Mouse (Mus musculus) bone marrow macrophage, adult 2 months (primary cell): ENCODE measurements around the gene Clic3. TPM values are rescaled to one million over a fixed set of nuclear protein-coding genes. Genes with fewer than 3 reads are reported as not detected.

Experiments
- H3K27ac ChIP-seq: 2 replicates; pipeline ENCODE4 v1.5.1; 2012; ENCODE audit warnings: low read depth, low read length; ENCODE audit not compliant: insufficient read depth
- H3K4me1 ChIP-seq: 2 replicates; pipeline ENCODE4 v1.6.1; 2012; ENCODE audit warnings: low read length; ENCODE audit not compliant: control insufficient read depth, insufficient read depth
- H3K4me3 ChIP-seq: 2 replicates; pipeline ENCODE4 v1.5.1; 2012; ENCODE audit warnings: mild to moderate bottlenecking, low read length, moderate library complexity; ENCODE audit not compliant: insufficient read depth
- CTCF ChIP-seq: IDR thresholded peaks from 2 replicates; pipeline ENCODE4 v1.5.1; 2012; ENCODE audit warnings: low read depth, mild to moderate bottlenecking, low read length, moderate library complexity
- POLR2A ChIP-seq: IDR thresholded peaks from 2 replicates; pipeline ENCODE4 v1.6.1; 2012; ENCODE audit warnings: mild to moderate bottlenecking, low read depth, low read length, borderline replicate concordance
- polyA plus RNA-seq: library from polyadenylated mRNA; stranded (reverse); fragments of >200 nt; gene quantifications from 2 replicates; pipeline ENCODE4 v1.2.4, GENCODE M21; 2012; ENCODE audit not compliant: missing spikeins, insufficient read depth, insufficient read length

Gene Clic3
- polyA plus RNA-seq, 1 experiment, result not detected

GRCm38 (mm10) chr2:25505860-25506259 is 49.2 kb downstream of the Clic3 start:
- TF ChIP-seq CTCF, result no peak
- TF ChIP-seq POLR2A, result no peak
- Histone ChIP-seq H3K4me1 (peaks cover 10% of the 10 kb centered on the region), H3K4me3 (no peak overlapping the region), H3K27ac (no peak overlapping the region)

- Histone ChIP-seq H3K4me3 (no peak overlapping the region), H3K27ac (no peak overlapping the region), H3K4me1 (peaks cover 7% of the 10 kb centered on the region)
- TF ChIP-seq POLR2A (no peak), CTCF (no peak)
Measured at GRCm38 (mm10) chr2:25506964-25507363, 50.3 kb downstream of the Clic3 start.

Other genes starting within 250 kb of the Clic3 start
- gene Nelfb, start 245.3 kb upstream of the Clic3 start, polyA plus RNA-seq, result 33.3 and 35.7 TPM in 2 replicates
- not detected in 2 replicates for gene Stpg3, start 242.2 kb upstream of the Clic3 start, polyA plus RNA-seq
- not detected in 2 replicates for gene Fam166a, start 238.1 kb upstream of the Clic3 start, polyA plus RNA-seq
- 124 and 135 TPM in 2 replicates for gene Tubb4b, start 232.1 kb upstream of the Clic3 start, polyA plus RNA-seq
- gene Slc34a3, start 222.5 kb upstream of the Clic3 start, polyA plus RNA-seq, result not detected in 2 replicates
- not detected in 2 replicates for gene Rnf224, start 220.1 kb upstream of the Clic3 start, polyA plus RNA-seq
- gene Rnf208, start 214.6 kb upstream of the Clic3 start, polyA plus RNA-seq, result 0.66 TPM in 1 of 2 replicates, not detected in the other
- not detected in 2 replicates for gene Cysrt1, start 214.4 kb upstream of the Clic3 start, polyA plus RNA-seq
- gene AL732309.1, start 210.0 kb upstream of the Clic3 start, polyA plus RNA-seq, result 1.3 and 6.1 TPM in 2 replicates
- 18.1 and 20.4 TPM in 2 replicates for gene Tmem203, start 201.4 kb upstream of the Clic3 start, polyA plus RNA-seq
- 8.8 and 10.2 TPM in 2 replicates for gene Tprn, start 194.2 kb upstream of the Clic3 start, polyA plus RNA-seq
- gene Ssna1, start 184.4 kb upstream of the Clic3 start, polyA plus RNA-seq, result 55.1 and 59.7 TPM in 2 replicates
- gene Anapc2, start 184.4 kb upstream of the Clic3 start, polyA plus RNA-seq, result 84.0 and 89.6 TPM in 2 replicates
- gene Tmem210, start 168.7 kb upstream of the Clic3 start, polyA plus RNA-seq, result not detected in 2 replicates
- not detected in 2 replicates for gene Lrrc26, start 166.9 kb upstream of the Clic3 start, polyA plus RNA-seq
- gene Grin1, start 137.7 kb upstream of the Clic3 start, polyA plus RNA-seq, result 0.79 TPM in 1 of 2 replicates, not detected in the other
- gene Man1b1, start 124.5 kb upstream of the Clic3 start, polyA plus RNA-seq, result 36.1 and 43.5 TPM in 2 replicates
- gene Dpp7, start 100.5 kb upstream of the Clic3 start, polyA plus RNA-seq, result 93.4 and 99.0 TPM in 2 replicates
- 175 and 203 TPM in 2 replicates for gene Uap1l1, start 91.2 kb upstream of the Clic3 start, polyA plus RNA-seq
- gene Sapcd2, start 84.5 kb upstream of the Clic3 start, polyA plus RNA-seq, result 7.2 and 8.0 TPM in 2 replicates
- gene Entpd2, start 61.0 kb upstream of the Clic3 start, polyA plus RNA-seq, result not detected in 2 replicates
- gene Npdc1, start 57.5 kb upstream of the Clic3 start, polyA plus RNA-seq, result 5.0 and 6.6 TPM in 2 replicates
- 9.5 and 9.6 TPM in 2 replicates for gene Fut7, start 33.6 kb upstream of the Clic3 start, polyA plus RNA-seq
- gene Abca2, start 28.1 kb upstream of the Clic3 start, polyA plus RNA-seq, result 14.9 and 16.4 TPM in 2 replicates
- gene Paxx, start 4.3 kb downstream of the Clic3 start, polyA plus RNA-seq, result 22.4 and 26.2 TPM in 2 replicates
- not detected in 2 replicates for gene Ptgds, start 13.2 kb downstream of the Clic3 start, polyA plus RNA-seq
- not detected in 2 replicates for gene Lcn12, start 37.1 kb downstream of the Clic3 start, polyA plus RNA-seq
- gene Fbxw5, start 43.9 kb downstream of the Clic3 start, polyA plus RNA-seq, result 35.0 and 35.4 TPM in 2 replicates
- 1.8 TPM in 1 of 2 replicates, not detected in the other for gene C8g, start 44.9 kb downstream of the Clic3 start, polyA plus RNA-seq
- 14.8 and 15.5 TPM in 2 replicates for gene Traf2, start 90.1 kb downstream of the Clic3 start, polyA plus RNA-seq
- 142 and 160 TPM in 2 replicates for gene Edf1, start 101.0 kb downstream of the Clic3 start, polyA plus RNA-seq
- 0.60 and 1.3 TPM in 2 replicates for gene Mamdc4, start 118.0 kb downstream of the Clic3 start, polyA plus RNA-seq
- 20.0 and 23.0 TPM in 2 replicates for gene Phpt1, start 118.4 kb downstream of the Clic3 start, polyA plus RNA-seq
- gene Ajm1, start 124.9 kb downstream of the Clic3 start, polyA plus RNA-seq, result 0.11 and 0.21 TPM in 2 replicates
- gene Rabl6, start 151.7 kb downstream of the Clic3 start, polyA plus RNA-seq, result 76.0 and 76.9 TPM in 2 replicates
- gene Ccdc183, start 160.8 kb downstream of the Clic3 start, polyA plus RNA-seq, result not detected in 2 replicates
- 51.6 and 54.3 TPM in 2 replicates for gene Tmem141, start 165.2 kb downstream of the Clic3 start, polyA plus RNA-seq
- gene Fcna, start 171.2 kb downstream of the Clic3 start, polyA plus RNA-seq, result 18.6 and 21.5 TPM in 2 replicates
- gene Lcn8, start 196.3 kb downstream of the Clic3 start, polyA plus RNA-seq, result not detected in 2 replicates
- not detected in 2 replicates for gene Lcn5, start 201.1 kb downstream of the Clic3 start, polyA plus RNA-seq
- not detected in 2 replicates for gene Lcn6, start 219.9 kb downstream of the Clic3 start, polyA plus RNA-seq
- gene Lcn10, start 225.9 kb downstream of the Clic3 start, polyA plus RNA-seq, result not detected in 2 replicates
- gene Obp2a, start 243.2 kb downstream of the Clic3 start, polyA plus RNA-seq, result not detected in 2 replicates
- gene Bmyc, start 249.9 kb downstream of the Clic3 start, polyA plus RNA-seq, result 29.8 and 34.7 TPM in 2 replicates